Mouse (Mus musculus) limb, embryonic 14.5 days (tissue): Measurements from ENCODE around the gene Npm1. TPM values are rescaled to one million over a fixed set of nuclear protein-coding genes. Genes with fewer than 3 reads are reported as not detected.

Experiments used
- ATAC-seq: fragments of 200-750 bp; cut with Nextera tagmentation; 2 replicates; pipeline ENCODE4 v1.8.0; 2017; ENCODE audit warnings: low read depth, moderate number of reproducible peaks, moderate TSS enrichment; ENCODE audit not compliant: low FRiP score
- DNase-seq: peaks from one replicate; pipeline ENCODE4 v3.0.0-alpha.2; 2015; ENCODE audit warnings: low spot score
- H3K27ac ChIP-seq: fragments of 300-500 bp; sonication (generic); replicated peaks from 2 replicates; pipeline ENCODE4 v1.5.1; 2014; ENCODE audit warnings: low read depth, mild to moderate bottlenecking, low read length, moderate library complexity, mixed read lengths
- H3K27me3 ChIP-seq: fragments of 300-500 bp; sonication (generic); 2 replicates; pipeline ENCODE4 v1.6.1; 2014; ENCODE audit warnings: low read length, mixed read lengths; ENCODE audit not compliant: control insufficient read depth, insufficient read depth
- H3K36me3 ChIP-seq: fragments of 300-500 bp; sonication (generic); 2 replicates; pipeline ENCODE4 v1.6.1; 2014; ENCODE audit warnings: mild to moderate bottlenecking, low read length, moderate library complexity, mixed read lengths; ENCODE audit not compliant: control insufficient read depth, insufficient read depth
- H3K4me1 ChIP-seq: fragments of 300-500 bp; sonication (generic); 2 replicates; pipeline ENCODE4 v1.6.1; 2014; ENCODE audit warnings: antibody characterized with exemption, low read length, mixed read lengths; ENCODE audit not compliant: control insufficient read depth, insufficient read depth
- H3K4me2 ChIP-seq: fragments of 300-500 bp; sonication (generic); replicated peaks from 2 replicates; pipeline ENCODE4 v1.6.1; 2014; ENCODE audit warnings: low read depth, mild to moderate bottlenecking, low read length, moderate library complexity; ENCODE audit not compliant: severe bottlenecking
- H3K4me3 ChIP-seq: fragments of 300-500 bp; sonication (generic); replicated peaks from 2 replicates; pipeline ENCODE4 v1.5.1; 2014; ENCODE audit warnings: low read length
- H3K9ac ChIP-seq: fragments of 300-500 bp; sonication (generic); 2 replicates; pipeline ENCODE4 v1.6.1; 2014; ENCODE audit warnings: mild to moderate bottlenecking, low read depth, low read length, moderate library complexity; ENCODE audit not compliant: severe bottlenecking
- H3K9me3 ChIP-seq: fragments of 300-500 bp; sonication (generic); 2 replicates; pipeline ENCODE4 v1.6.1; 2016; ENCODE audit warnings: low read length; ENCODE audit not compliant: control insufficient read depth
- POLR2A ChIP-seq: fragments of 200-500 bp; IDR thresholded peaks from 2 replicates; pipeline ENCODE4 v1.8.0; 2012; ENCODE audit warnings: inconsistent platforms, mild to moderate bottlenecking, moderate library complexity, borderline replicate concordance; ENCODE audit not compliant: insufficient read depth, insufficient read length; ENCODE audit errors: extremely low read depth
- WGBS: fragments of 180-500 bp; shearing (Covaris S2); extraction: QIAGEN DNeasy Blood & Tissue Kit; methylation state at CpG from one replicate; pipeline ENCODE4 v1.1.7; 2014; 5-methylcytosine and 5-hydroxymethylcytosine counted together
- polyA plus RNA-seq, 2 experiments: library from polyadenylated mRNA; depleted of rRNA in 1 of 2; stranded (reverse) in 1 of 2; unstranded in 1 of 2; fragments of >200 nt; fragmentation: Nextera tagmentation in 1 of 2; extraction: Ambion mirVana in 1 of 2; gene quantifications; 2 replicates each; pipeline versions ENCODE4 v1.2.1 to v1.2.3; 2012 to 2014

Npm1 gene
- polyA plus RNA-seq, 2 experiments, result 1,131 to 1,234 TPM

DNA sequence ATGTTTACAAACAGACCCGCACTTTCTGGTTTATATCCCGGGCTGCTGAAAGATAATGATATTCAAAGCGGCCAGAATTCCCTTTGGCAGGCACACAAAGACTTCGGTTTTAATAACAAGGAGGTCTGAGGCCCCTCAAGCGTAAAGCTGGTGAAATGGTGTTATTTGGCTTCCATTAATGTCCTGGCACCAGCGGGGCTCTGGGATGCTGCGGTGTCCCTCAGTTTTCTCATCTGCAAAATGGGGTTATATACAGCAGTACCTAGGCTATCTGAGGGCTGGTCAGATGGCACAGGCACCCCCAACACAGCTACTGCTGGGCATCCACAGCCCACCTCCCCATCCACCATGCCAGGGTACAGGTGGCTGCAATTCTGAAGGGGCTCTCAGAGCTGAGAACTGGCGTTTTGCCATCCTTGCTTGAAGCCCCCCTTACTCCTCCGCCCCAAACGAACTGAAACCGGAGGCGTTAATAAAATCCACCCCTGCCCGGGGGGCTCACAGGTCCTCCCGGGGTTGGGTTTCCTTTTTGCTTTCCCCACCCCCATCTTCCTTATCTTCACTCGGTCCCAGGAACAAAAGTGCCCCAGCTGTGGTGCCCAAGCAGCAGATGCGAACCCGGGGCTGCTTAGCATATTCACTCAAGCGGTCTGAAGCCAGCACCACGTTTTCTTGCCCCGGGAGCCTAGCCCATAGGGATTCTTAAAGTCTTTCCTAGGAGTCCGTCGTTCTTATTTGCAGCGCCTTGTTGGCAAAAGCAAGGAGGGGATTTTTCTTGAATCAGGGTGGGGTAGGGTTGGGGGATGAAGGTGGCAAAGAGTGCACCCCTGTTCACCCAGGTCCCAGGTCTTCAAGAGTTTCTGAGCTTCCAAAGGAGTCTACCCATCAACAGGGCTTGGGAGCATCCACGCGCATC lies 32.8 kb upstream of the Npm1 start:
- ATAC-seq, result no peak
- Histone ChIP-seq H3K4me2 (no peak overlapping the region), H3K4me3 (no peak overlapping the region), H3K27me3 (peaks cover 73% of the 10 kb centered on the region), H3K9me3 (peaks cover 6% of the 10 kb centered on the region; the same call in 1 of the 2 replicates), H3K36me3 (no peaks in the 10 kb centered on the region), H3K27ac (no peak overlapping the region), H3K4me1 (peaks cover 10% of the 10 kb centered on the region), H3K9ac (no peak overlapping the region)
- WGBS, result 4% methylated on average over 25 of the region's 25 CpGs
- no peak for TF ChIP-seq POLR2A
- DNase-seq, result no peak

DNA sequence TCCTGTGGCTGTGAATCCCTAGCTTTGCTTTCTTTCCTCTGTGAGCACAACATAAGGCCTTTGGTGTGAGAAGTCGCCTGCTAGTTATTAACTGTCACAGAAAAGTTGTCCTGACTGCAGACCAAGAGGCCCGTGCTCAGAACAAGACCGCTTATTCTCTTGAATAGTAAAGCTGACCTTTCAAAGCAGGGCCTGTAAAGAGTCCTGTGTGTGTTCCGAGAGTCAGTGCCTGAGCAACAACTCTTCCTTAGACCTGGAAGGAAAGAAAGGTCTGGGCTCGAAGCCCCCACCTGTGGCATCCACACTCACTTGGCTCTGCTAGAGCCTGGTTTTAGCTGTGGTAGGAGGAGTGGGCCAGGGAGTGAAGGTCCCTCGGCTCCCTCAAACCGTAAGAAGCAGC lies 32.1 kb upstream of the Npm1 start:
- Histone ChIP-seq H3K27ac (no peak overlapping the region), H3K36me3 (no peaks in the 10 kb centered on the region), H3K4me2 (no peak overlapping the region), H3K27me3 (peaks cover 66% of the 10 kb centered on the region), H3K9ac (no peak overlapping the region), H3K4me3 (no peak overlapping the region), H3K4me1 (peaks cover 3% of the 10 kb centered on the region), H3K9me3 (peaks cover 6% of the 10 kb centered on the region; the same call in 1 of the 2 replicates)
- 28% methylated on average over 7 of the region's 7 CpGs for WGBS
- no peak for TF ChIP-seq POLR2A
- ATAC-seq (no peak), DNase-seq (no peak)

DNA sequence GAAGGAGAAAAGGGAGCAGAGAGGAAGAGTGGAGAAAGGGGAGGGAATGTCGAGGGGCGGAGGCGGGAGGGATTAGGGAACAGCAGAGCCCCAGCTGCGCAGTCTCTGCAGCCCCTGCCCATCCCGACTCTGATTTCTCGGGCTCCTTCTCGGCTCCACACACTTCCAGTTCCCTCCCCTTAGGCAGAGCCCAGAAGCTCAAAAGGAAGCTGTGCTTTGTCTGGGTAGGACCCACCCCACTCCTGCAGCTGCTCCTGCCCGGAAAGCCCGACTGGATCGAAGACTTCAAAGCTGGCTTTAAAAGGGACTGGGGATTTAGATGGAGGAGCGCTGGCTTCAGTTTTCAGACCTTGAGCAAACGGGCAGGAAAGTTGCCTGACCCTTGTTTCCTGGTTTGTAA lies 30.7 kb upstream of the Npm1 start:
- Histone ChIP-seq H3K27ac (no peak overlapping the region), H3K4me1 (peaks cover 3% of the 10 kb centered on the region; the same call in 1 of the 2 replicates), H3K27me3 (peaks cover 53% of the 10 kb centered on the region), H3K4me3 (no peak overlapping the region; the same call in 1 of the 2 replicates), H3K4me2 (peak overlapping the region; percentile 33; the same call in 1 of the 2 replicates), H3K36me3 (no peaks in the 10 kb centered on the region), H3K9ac (no peak overlapping the region), H3K9me3 (peaks cover 6% of the 10 kb centered on the region; the same call in 1 of the 2 replicates)
- TF ChIP-seq POLR2A, result no peak
- ATAC-seq (peak; percentile 67), DNase-seq (no peak)
- under 1% methylated on average over 12 of the region's 12 CpGs for WGBS

DNA sequence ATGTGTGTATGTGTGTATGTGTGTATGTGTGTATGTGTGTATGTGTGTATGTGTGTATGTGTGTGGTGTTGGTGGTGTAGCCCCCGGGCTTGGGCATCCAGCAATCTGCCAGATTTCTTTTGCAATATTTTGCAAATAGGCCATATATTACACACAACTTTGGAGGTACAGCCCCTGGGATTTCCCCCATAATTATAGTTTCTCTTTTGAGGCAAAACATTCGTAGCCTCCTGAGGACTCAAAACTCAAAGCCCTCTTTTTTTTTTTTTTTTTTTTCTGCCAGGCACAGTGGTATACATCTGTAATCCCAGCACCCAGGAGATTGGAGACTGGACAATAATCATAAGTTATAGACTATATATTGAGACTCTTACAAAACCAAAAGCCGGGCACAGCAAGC lies 18.8 kb upstream of the Npm1 start:
- no peak overlapping the region for H3K27ac ChIP-seq
- 80% methylated on average over 3 of the region's 3 CpGs for WGBS
- no peak overlapping the region for H3K4me2 ChIP-seq
- no peaks in the 10 kb centered on the region for H3K9me3 ChIP-seq
- H3K4me3 ChIP-seq, result no peak overlapping the region
- ATAC-seq, result no peak
- H3K9ac ChIP-seq, result no peak overlapping the region
- no peaks in the 10 kb centered on the region; the same call in 1 of the 2 replicates for H3K4me1 ChIP-seq
- no peaks in the 10 kb centered on the region for H3K36me3 ChIP-seq
- no peaks in the 10 kb centered on the region for H3K27me3 ChIP-seq
- TF ChIP-seq POLR2A, result no peak
- DNase-seq, result no peak

DNA sequence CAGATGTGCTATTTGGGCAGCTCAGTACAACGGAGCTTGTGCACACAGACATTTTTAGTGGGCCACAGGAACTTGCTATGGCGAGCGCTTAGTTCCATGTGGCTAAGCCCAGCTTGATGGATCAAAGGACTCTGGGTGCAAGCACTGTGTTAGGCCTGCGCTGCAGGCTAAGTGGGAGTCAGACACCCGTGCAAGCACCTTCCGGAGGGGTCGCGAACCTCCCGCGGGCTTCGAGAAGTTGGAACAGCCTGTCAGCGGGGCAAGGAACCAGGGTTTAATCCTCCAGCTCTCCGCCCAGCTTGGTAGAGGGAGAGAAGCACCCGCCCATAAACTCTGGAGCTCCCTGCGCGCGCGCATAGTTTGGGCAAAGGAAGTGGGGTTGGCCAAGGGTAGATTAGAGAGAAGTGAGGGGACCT lies 17.7 kb upstream of the Npm1 start:
- Histone ChIP-seq H3K4me3 (peak overlapping the region; percentile 32), H3K27me3 (no peaks in the 10 kb centered on the region), H3K4me1 (no peaks in the 10 kb centered on the region; the same call in 1 of the 2 replicates), H3K4me2 (peak overlapping the region; percentile 57), H3K9me3 (no peaks in the 10 kb centered on the region), H3K9ac (peak overlapping the region; percentile 48), H3K27ac (no peak overlapping the region), H3K36me3 (no peaks in the 10 kb centered on the region)
- DNase-seq, result no peak
- TF ChIP-seq POLR2A, result no peak
- 2% methylated on average over 18 of the region's 18 CpGs for WGBS
- no peak for ATAC-seq
